Mouse (Mus musculus) yolk sac, embryonic 10.5 days (tissue): Measurements from ENCODE around the gene Lgals7.

ENCODE experiments used
- DNase-seq: peaks from one replicate; pipeline ENCODE4 v3.0.0-alpha.2; 2017; ENCODE audit warnings: low spot score

The Lgals7 gene

GRCm38 (mm10) chr7:28830981-28831380 lies 32.7 kb upstream of the Lgals7 start:
- peak; percentile 67 for DNase-seq

- DNase-seq = peak; percentile 50
Measured at GRCm38 (mm10) chr7:28831411-28832125, 32.1 kb upstream of the Lgals7 start.

- DNase-seq = no peak
Measured at GRCm38 (mm10) chr7:28832137-28832536, 31.5 kb upstream of the Lgals7 start.

- no peak for DNase-seq
Measured at GRCm38 (mm10) chr7:28833723-28834347, 29.8 kb upstream of the Lgals7 start, which contains the start of gene Lgals4. Gene Lgals4 (plus strand): TSS chr7:28833854.

GRCm38 (mm10) chr7:28836936-28837335 lies 26.7 kb upstream of the Lgals7 start:
- DNase-seq = peak; percentile 60

GRCm38 (mm10) chr7:28838331-28838730 lies 25.3 kb upstream of the Lgals7 start:
- peak; percentile 32 for DNase-seq

GRCm38 (mm10) chr7:28847273-28847672 lies 16.4 kb upstream of the Lgals7 start:
- DNase-seq = no peak

GRCm38 (mm10) chr7:28849700-28850236 lies 13.9 kb upstream of the Lgals7 start:
- DNase-seq = no peak

GRCm38 (mm10) chr7:28850642-28851041 lies 13.0 kb upstream of the Lgals7 start:
- no peak for DNase-seq

- DNase-seq = no peak
Measured at GRCm38 (mm10) chr7:28859953-28860352, 3.7 kb upstream of the Lgals7 start.

GRCm38 (mm10) chr7:28860898-28861297 lies 2.8 kb upstream of the Lgals7 start:
- DNase-seq = no peak

- no peak for DNase-seq
Measured at GRCm38 (mm10) chr7:28862817-28863499, 695 bp upstream of the Lgals7 start.

- no peak for DNase-seq
Measured at GRCm38 (mm10) chr7:28864288-28864750, 666 bp downstream of the Lgals7 start.

- peak; percentile 67 for DNase-seq
Measured at GRCm38 (mm10) chr7:28865481-28866300, 2.0 kb downstream of the Lgals7 start.

GRCm38 (mm10) chr7:28866769-28867507 lies 3.3 kb downstream of the Lgals7 start:
- no peak for DNase-seq

GRCm38 (mm10) chr7:28867508-28868340 lies 4.1 kb downstream of the Lgals7 start:
- DNase-seq = peak; percentile 75

GRCm38 (mm10) chr7:28870901-28871664 lies 7.4 kb downstream of the Lgals7 start:
- DNase-seq = no peak

GRCm38 (mm10) chr7:28874565-28874964 lies 10.9 kb downstream of the Lgals7 start:
- no peak for DNase-seq

- no peak for DNase-seq
Measured at GRCm38 (mm10) chr7:28876099-28876498, 12.4 kb downstream of the Lgals7 start.
